Mouse (Mus musculus) hindbrain, embryonic 13.5 days (tissue): ENCODE measurements at regions not wholly inside any gene's neighbourhood (a gene's known extent, or its start where the extent isn't known, plus 50 kb on each side); places are given as distances from the start of the nearest gene placed in this dataset.
A peak's percentile ranks its signal among the peaks of the same experiment; 100 is the strongest.

Experiments
- ATAC-seq: fragments of 200-750 bp; cut with Nextera tagmentation; 2 replicates; pipeline ENCODE4 v1.8.0; 2017; ENCODE audit warnings: moderate TSS enrichment; ENCODE audit not compliant: low FRiP score
- H3K27ac ChIP-seq: fragments of 300-500 bp; sonication (generic); 2 replicates; pipeline ENCODE4 v1.5.1; 2015; ENCODE audit warnings: inconsistent platforms, mild to moderate bottlenecking, moderate library complexity
- H3K27me3 ChIP-seq: fragments of 300-500 bp; sonication (generic); 2 replicates; pipeline ENCODE4 v1.6.1; 2015; ENCODE audit warnings: mild to moderate bottlenecking, inconsistent platforms
- H3K36me3 ChIP-seq: fragments of 300-500 bp; sonication (generic); 2 replicates; pipeline ENCODE4 v1.6.1; 2015; ENCODE audit warnings: mild to moderate bottlenecking, inconsistent platforms
- H3K4me1 ChIP-seq: fragments of 300-500 bp; sonication (generic); replicated peaks from 2 replicates; pipeline ENCODE4 v1.6.1; 2015; ENCODE audit warnings: inconsistent platforms
- H3K4me2 ChIP-seq: fragments of 300-500 bp; sonication (generic); 2 replicates; pipeline ENCODE4 v1.6.1; 2015; ENCODE audit warnings: inconsistent platforms, mild to moderate bottlenecking, moderate library complexity
- H3K4me3 ChIP-seq: fragments of 300-500 bp; sonication (generic); 2 replicates; pipeline ENCODE4 v1.5.1; 2015; ENCODE audit warnings: mild to moderate bottlenecking, inconsistent platforms
- H3K9ac ChIP-seq: fragments of 300-500 bp; sonication (generic); 2 replicates; pipeline ENCODE4 v1.6.1; 2015; ENCODE audit warnings: mild to moderate bottlenecking, inconsistent platforms
- H3K9me3 ChIP-seq: fragments of 300-500 bp; sonication (generic); 2 replicates; pipeline ENCODE4 v1.6.1; 2016; ENCODE audit warnings: inconsistent platforms
- WGBS: fragments of 180-500 bp; shearing (Covaris S2); methylation state at CpG from one replicate; pipeline ENCODE4 v1.1.7; 2015; 5-methylcytosine and 5-hydroxymethylcytosine counted together

DNA sequence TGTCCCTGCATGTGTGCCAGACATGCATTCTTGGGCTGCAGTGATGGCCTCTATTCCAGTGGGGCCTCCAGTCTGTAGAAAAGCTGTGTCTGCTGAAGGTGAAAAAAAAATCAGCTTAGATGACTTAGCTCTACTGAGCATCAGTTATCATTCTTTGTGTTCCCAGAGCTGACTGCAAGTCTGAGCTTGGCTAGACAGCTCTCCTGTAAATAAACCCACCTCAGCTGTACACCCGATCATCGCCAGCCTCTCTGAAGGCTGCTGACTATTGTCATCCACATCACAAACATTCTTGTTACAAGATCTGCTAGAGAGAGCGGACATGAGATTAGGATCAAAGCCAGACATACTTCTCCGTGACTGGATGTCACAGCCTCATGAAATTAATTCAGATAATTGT, 504.2 kb downstream of the Dcdc2c start:
- Histone ChIP-seq H3K9me3 (no peaks in the 10 kb centered on the region), H3K4me2 (no peak overlapping the region), H3K27ac (peak overlapping the region; percentile 42; the same call in 1 of the 2 replicates), H3K4me1 (peaks cover 12% of the 10 kb centered on the region), H3K36me3 (no peaks in the 10 kb centered on the region), H3K27me3 (no peaks in the 10 kb centered on the region), H3K9ac (no peak overlapping the region), H3K4me3 (no peak overlapping the region)
- 59% methylated on average over 4 of the region's 4 CpGs for WGBS
- ATAC-seq, result no peak

DNA sequence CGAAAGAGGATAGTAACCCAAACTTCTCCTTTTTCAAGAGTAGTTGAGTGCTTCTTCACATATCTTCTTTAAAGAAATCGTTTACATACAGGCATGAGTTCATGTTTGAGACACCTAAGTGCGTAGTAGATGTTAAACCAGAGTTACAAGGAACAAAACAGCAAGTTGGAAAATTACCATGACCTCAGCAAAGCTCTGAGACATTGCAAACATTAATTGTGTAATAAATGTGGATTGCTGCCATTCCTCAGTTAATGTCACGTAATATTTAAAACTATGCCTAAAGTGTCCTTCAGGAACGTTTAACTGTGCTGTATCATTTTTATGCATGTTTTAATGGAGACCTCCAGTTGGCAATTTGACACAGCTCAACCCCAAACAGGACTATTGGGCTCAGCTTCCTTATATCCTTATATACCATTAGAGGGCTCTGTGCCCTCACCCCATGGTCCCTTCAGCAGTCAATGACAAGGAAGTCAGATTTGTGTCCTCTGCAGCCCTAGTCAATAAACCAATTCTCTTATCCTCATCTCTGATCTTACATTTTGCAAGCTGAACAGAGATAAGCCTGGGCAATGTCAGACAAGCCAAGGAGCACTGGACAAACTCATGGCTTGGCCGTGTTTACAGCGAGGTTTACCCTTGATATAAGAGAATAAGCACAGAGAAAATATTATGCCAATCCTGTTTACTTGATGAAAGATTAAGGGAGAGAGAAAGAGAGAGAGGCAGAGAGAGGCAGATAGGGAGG, 513.9 kb downstream of the Dcdc2c start:
- H3K27ac ChIP-seq, result no peak overlapping the region
- WGBS, result 85% methylated on average over 7 of the region's 7 CpGs
- H3K9ac ChIP-seq, result no peak overlapping the region
- no peak overlapping the region for H3K4me3 ChIP-seq
- ATAC-seq, result no peak
- no peak overlapping the region for H3K4me2 ChIP-seq
- H3K4me1 ChIP-seq, result no peaks in the 10 kb centered on the region
- no peaks in the 10 kb centered on the region for H3K27me3 ChIP-seq
- no peaks in the 10 kb centered on the region for H3K36me3 ChIP-seq
- H3K9me3 ChIP-seq, result no peaks in the 10 kb centered on the region

DNA sequence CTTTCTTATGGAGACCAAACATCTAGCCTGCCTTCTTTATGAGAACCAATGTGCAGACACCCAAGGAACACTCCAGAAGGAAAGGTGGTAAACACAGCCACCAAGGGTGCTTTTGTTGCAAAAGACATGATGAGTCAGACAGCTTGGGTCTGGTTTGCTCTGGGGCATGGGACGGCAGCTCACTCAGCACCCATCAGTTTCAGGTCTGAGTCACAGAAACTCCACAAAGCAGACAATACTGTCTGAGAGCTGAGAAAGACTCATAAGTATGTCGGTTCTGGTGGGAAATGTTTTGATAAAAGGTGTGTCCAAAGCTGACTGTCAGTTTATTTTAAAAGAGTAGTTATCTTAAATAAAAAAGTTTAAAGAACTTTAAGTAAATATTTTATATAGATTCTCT, 553.0 kb downstream of the Dcdc2c start:
- no peak overlapping the region for H3K27ac ChIP-seq
- no peaks in the 10 kb centered on the region for H3K9me3 ChIP-seq
- no peaks in the 10 kb centered on the region for H3K36me3 ChIP-seq
- no peak overlapping the region for H3K4me2 ChIP-seq
- no peak overlapping the region for H3K4me3 ChIP-seq
- no peaks in the 10 kb centered on the region for H3K27me3 ChIP-seq
- H3K9ac ChIP-seq, result no peak overlapping the region
- H3K4me1 ChIP-seq, result no peaks in the 10 kb centered on the region
- 81% methylated on average over 2 of the region's 2 CpGs for WGBS
- no peak for ATAC-seq

DNA sequence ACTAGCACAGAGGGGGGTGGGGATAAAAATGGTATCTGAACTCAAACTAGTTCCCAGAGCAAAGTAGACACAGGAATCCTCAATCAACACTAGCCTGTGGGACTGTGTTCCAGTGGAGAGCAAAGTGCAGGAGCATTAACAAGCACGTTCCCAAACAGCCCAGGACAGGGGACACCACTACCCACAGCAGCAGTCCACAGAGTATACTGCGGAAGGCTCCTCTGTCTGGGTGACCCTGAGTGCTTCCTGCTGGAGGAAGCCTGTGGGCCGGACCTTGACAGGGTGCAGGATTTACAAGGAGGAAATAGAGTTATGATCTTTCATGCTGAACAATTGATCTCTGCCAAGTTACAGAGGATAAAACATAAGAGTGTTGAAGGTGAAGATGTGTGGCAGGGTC, 560.0 kb downstream of the Dcdc2c start:
- Histone ChIP-seq H3K9me3 (no peaks in the 10 kb centered on the region), H3K9ac (no peak overlapping the region), H3K27me3 (no peaks in the 10 kb centered on the region), H3K4me2 (no peak overlapping the region), H3K4me1 (no peaks in the 10 kb centered on the region; the same call in 1 of the 2 replicates), H3K36me3 (no peaks in the 10 kb centered on the region), H3K27ac (no peak overlapping the region), H3K4me3 (no peak overlapping the region)
- no peak for ATAC-seq
- 76% methylated on average over 3 of the region's 3 CpGs for WGBS

DNA sequence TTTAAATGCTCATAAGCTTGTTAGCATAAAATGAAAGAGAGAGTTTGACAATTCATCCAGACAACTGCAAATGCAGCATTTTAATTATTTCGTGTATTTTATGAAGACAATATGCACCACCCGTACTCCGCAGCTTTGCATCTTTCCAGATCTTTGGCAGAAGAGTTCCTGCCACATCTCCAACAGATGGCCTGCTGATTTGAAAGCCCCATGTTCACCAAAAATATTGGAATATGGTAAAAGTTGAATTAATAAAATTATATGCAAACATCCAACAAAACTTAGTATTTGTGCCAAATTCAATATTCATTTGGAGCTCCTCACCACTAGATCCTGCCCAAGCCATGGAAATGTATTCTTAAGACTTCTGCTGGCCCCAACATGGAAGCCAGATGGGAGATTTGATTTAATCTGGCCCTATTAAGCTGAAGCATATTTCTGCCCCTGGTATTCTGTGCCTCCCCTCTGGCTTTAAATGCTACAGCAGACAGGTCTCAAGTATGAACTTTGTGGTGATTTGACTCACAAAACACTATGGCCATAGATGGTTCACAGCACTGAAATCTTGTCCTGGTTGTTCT, 567.8 kb downstream of the Dcdc2c start:
- Histone ChIP-seq H3K27me3 (no peaks in the 10 kb centered on the region), H3K27ac (no peak overlapping the region), H3K9me3 (no peaks in the 10 kb centered on the region), H3K4me2 (no peak overlapping the region), H3K36me3 (no peaks in the 10 kb centered on the region), H3K4me1 (no peaks in the 10 kb centered on the region), H3K4me3 (no peak overlapping the region), H3K9ac (no peak overlapping the region)
- WGBS, result 87% methylated on average over 3 of the region's 3 CpGs
- ATAC-seq, result no peak

DNA sequence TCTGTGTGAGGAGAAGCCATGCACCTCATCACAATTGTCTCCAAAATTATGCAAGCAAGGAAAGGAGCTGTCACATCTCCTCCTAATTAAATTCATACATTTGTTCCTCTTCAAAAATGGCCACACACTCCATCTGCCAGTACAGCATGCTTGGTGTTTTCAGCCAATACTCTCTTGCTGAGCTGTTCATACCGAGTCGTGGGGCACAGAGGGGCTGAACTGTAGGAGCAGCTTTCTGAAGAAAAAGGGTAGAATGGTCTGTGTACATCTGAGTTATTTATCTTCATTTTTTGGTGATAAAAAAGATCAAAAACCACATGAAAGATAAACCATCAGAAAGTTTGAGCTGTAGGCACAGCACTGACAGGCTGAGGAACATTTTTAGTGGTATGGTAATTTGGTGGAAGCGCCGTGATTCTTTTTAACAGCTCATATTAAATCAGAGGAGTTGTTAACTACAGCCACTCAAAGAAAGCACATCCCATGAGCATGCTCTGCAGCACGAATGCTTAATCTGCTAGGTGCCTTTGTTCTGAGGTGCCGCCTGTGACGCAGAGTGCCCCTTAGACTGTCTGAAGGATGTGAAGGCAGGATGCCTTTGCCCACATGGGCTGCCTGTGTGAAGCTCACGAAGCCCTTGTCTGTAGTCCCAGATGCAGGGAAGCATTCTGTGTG, 573.8 kb downstream of the Dcdc2c start:
- no peak overlapping the region for H3K4me2 ChIP-seq
- 0 out of 2 replicates have a peak, but pooled peaks have one; percentile 43 for ATAC-seq

DNA sequence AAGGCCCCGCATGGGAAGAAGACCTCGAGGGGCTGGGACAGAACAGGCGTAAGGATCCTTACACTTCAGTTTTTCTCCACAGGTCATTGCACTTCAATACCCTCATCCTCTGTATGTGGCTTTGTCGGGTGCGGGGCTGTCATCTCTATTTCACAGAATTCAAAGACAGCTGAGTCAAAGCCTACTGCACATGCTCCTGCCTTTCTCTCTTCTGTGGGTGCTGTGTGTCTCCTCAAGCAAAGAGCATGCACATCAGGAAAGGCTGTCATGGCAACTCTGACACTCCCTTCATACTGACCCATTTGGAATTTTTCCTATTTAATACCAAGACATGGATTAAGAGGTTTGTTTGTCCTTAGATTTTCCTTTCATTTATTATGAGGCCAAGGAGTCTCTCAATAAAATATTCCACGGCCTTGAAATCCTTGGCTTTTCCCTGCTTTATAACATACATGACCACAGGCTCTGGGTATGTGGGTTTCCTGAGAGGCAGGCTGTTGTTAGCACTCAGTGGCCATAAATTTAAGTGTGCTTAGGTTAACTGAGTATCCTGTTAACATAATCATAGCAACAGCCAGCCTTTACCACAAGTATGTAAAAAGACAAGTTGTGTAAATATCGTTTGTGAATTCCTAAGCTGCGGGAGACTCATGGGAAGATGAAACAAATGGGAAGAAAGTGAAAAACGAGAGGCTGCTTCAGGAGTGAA, 574.5 kb downstream of the Dcdc2c start:
- Histone ChIP-seq H3K9me3 (no peaks in the 10 kb centered on the region), H3K9ac (no peak overlapping the region), H3K27me3 (0 out of 2 replicates have a peak, but pooled peaks cover 2% of the 10 kb centered on the region), H3K4me3 (no peak overlapping the region), H3K27ac (peak overlapping the region; percentile 31), H3K4me1 (peaks cover 17% of the 10 kb centered on the region), H3K36me3 (no peaks in the 10 kb centered on the region), H3K4me2 (no peak overlapping the region)
- no peak for ATAC-seq
- 50% methylated on average over 9 of the region's 9 CpGs for WGBS

More for the DNA sequence above, 573.8 kb downstream of the Dcdc2c start:
- Histone ChIP-seq H3K27ac (peak overlapping the region; percentile 8), H3K9me3 (no peaks in the 10 kb centered on the region), H3K9ac (no peak overlapping the region), H3K4me3 (no peak overlapping the region), H3K4me1 (peaks cover 17% of the 10 kb centered on the region), H3K36me3 (no peaks in the 10 kb centered on the region), H3K27me3 (0 out of 2 replicates have a peak, but pooled peaks cover 2% of the 10 kb centered on the region)
- 32% methylated on average over 8 of the region's 8 CpGs for WGBS

DNA sequence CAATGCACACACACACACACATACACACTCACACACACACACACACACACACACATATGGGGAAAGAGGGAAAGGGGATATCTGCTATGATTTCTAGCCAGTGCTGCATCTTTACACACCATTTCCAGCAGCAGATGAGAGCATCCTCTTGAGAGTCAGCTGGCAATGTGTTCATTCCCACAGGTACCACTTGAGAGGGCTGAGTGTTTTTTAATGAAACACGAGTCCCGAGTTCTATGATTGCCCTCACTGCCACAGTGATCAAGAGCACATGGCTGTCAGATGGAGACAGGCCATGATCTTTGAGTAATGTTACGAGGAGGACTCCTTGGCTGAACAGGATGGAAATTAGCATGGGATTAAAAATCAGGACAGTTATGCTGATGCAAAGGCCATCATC, 589.3 kb downstream of the Dcdc2c start:
- H3K36me3 ChIP-seq, result no peaks in the 10 kb centered on the region
- H3K9ac ChIP-seq, result no peak overlapping the region
- H3K27ac ChIP-seq, result no peak overlapping the region
- H3K4me1 ChIP-seq, result peaks cover 20% of the 10 kb centered on the region
- no peak overlapping the region for H3K4me2 ChIP-seq
- no peak overlapping the region for H3K4me3 ChIP-seq
- ATAC-seq, result no peak
- no peaks in the 10 kb centered on the region for H3K9me3 ChIP-seq
- 48% methylated on average over 3 of the region's 3 CpGs for WGBS
- H3K27me3 ChIP-seq, result no peaks in the 10 kb centered on the region

DNA sequence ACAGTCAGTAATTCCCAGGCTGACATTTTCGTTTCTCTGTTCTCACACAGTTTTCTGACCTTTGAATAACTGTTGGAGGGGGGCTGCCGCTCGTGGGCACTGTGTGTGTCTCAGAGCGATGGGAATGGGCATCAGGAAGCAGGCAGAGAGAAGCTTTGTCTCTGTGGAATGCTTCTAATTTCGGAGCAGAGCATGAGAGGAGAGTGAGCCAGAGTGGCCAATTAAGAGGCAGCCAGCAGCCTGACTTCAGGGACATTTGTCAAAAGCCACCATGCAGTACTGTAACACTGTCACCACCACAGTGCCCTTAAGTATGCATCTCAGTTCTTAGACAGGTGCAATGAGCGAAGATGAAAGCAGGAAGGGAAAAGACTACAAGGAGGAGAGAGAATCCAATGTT, 592.1 kb downstream of the Dcdc2c start:
- Histone ChIP-seq H3K27ac (peak overlapping the region; percentile 61), H3K36me3 (no peaks in the 10 kb centered on the region), H3K4me1 (peaks cover 20% of the 10 kb centered on the region), H3K27me3 (no peaks in the 10 kb centered on the region), H3K9me3 (no peaks in the 10 kb centered on the region), H3K4me3 (no peak overlapping the region), H3K9ac (no peak overlapping the region), H3K4me2 (no peak overlapping the region)
- 37% methylated on average over 6 of the region's 6 CpGs for WGBS
- ATAC-seq, result peak; percentile 49; the same call in 1 of the 2 replicates

DNA sequence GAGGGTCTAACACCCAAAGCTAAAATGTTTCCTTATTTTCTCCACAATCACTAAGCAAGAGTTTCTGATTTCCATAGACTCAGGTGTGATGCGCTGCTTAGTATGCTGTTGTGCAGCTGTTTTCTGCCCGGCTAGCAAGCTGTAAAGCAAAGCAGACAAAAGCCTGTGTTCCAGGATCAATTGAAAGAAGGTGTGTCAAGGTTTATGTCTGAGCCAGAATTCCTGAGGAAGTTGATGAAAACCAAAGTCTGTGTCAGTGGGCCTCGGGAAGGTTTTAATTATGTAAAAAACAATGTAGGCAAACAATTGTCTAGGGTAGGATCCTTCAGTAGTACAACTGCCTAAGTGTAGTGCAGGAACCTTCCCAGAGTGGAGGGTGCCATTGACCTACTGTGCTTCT, 604.6 kb downstream of the Dcdc2c start:
- Histone ChIP-seq H3K4me3 (no peak overlapping the region), H3K4me1 (peaks cover 30% of the 10 kb centered on the region), H3K4me2 (no peak overlapping the region), H3K27ac (peak overlapping the region; percentile 83), H3K9ac (no peak overlapping the region), H3K36me3 (no peaks in the 10 kb centered on the region), H3K9me3 (no peaks in the 10 kb centered on the region), H3K27me3 (no peaks in the 10 kb centered on the region)
- whole genome bisulfite sequencing, result 62% methylated on average over 3 of the region's 3 CpGs
- ATAC-seq, result no peak

DNA sequence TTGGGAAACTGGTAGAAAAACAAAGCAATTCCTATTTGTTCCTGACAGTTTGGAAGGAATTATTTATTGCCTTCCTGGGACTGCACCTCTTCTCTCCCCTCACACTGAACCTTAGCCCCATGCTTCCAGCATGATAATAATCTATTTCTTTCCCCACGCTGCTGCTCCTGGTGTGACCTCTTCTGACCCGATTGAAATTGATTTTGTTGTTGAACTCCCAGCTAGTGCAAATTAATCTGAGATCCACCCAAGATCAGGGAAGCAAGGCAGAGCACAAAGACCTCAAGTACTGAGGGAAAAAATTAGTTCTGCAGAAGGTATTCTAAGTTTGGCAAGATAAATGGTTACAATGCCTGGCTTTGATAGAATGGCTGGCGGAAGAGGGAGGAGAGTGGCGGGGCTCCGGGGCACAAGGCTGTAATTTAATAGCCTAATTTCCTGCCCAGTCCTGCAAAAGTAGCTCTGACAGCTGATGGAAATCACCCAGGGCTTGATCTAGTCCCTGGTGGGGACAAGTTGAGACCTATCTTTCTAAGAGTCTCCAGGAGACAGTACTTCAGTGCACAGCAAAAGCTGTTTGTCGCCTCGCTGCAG, 604.6 kb upstream of the Sox11 start:
- no peaks in the 10 kb centered on the region for H3K9me3 ChIP-seq
- H3K4me1 ChIP-seq, result peaks cover 30% of the 10 kb centered on the region
- H3K27ac ChIP-seq, result peak overlapping the region; percentile 83
- ATAC-seq, result no peak
- WGBS, result 32% methylated on average over 7 of the region's 7 CpGs
- no peaks in the 10 kb centered on the region for H3K36me3 ChIP-seq
- H3K9ac ChIP-seq, result no peak overlapping the region
- no peak overlapping the region for H3K4me3 ChIP-seq
- no peaks in the 10 kb centered on the region for H3K27me3 ChIP-seq
- H3K4me2 ChIP-seq, result 0 out of 2 replicates have a peak overlapping the region, but pooled peaks have one; percentile 0

DNA sequence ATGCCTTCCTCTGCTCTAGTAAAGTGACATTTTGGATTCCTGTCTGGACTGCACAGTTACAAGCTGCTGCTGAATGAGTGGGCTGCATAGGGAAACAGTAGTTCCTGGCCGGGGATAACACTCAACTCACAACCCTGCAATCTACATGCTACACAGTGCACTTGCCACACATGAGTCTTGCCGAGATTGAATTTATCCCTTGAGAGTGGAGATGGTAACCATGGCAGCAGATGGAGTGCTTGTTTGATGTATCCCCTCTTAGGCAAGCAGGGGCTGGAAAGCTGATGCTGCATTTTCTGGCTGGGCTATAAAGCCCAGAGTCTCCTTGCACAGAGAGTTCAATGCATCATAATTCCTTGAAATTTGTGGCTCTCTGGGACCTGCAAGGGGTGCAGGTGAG, 603.0 kb upstream of the Sox11 start:
- WGBS, result 15% methylated on average over 2 of the region's 2 CpGs
- H3K27ac ChIP-seq, result peak overlapping the region; percentile 83

More for the DNA sequence above, 603.0 kb upstream of the Sox11 start:
- H3K9ac ChIP-seq, result 0 out of 2 replicates have a peak overlapping the region, but pooled peaks have one; percentile 11
- no peaks in the 10 kb centered on the region for H3K9me3 ChIP-seq
- no peak overlapping the region for H3K4me2 ChIP-seq
- no peaks in the 10 kb centered on the region for H3K36me3 ChIP-seq
- no peak overlapping the region for H3K4me3 ChIP-seq
- H3K27me3 ChIP-seq, result no peaks in the 10 kb centered on the region
- peaks cover 30% of the 10 kb centered on the region for H3K4me1 ChIP-seq
- peak; percentile 94 for ATAC-seq
